Mouse (Mus musculus) CH12.LX (cell line): ENCODE measurements around the gene Neurl4. TPM values are rescaled to one million over a fixed set of nuclear protein-coding genes. Genes with fewer than 3 reads are reported as not detected.

Experiments
- DNase-seq: peaks from one replicate; pipeline ENCODE4 v3.0.0-alpha.2; 2013; ENCODE audit errors: extremely low read depth
- H3K27ac ChIP-seq: 2 replicates; pipeline ENCODE4 v1.5.1; 2012; ENCODE audit warnings: low read depth, mild to moderate bottlenecking, control low read depth, moderate library complexity; ENCODE audit not compliant: insufficient read depth
- H3K27me3 ChIP-seq: replicated peaks from 2 replicates; pipeline ENCODE3; 2012; ENCODE audit warnings: inconsistent platforms
- H3K36me3 ChIP-seq, 2 experiments: replicated peaks in 1 of 2; 2 replicates each; pipeline versions ENCODE3 to v1.6.1; 2012; ENCODE audit warnings: inconsistent platforms in 1 of 2, low read length in 1 of 2, mild to moderate bottlenecking in 1 of 2, mixed read lengths in 1 of 2, moderate library complexity in 1 of 2; ENCODE audit not compliant: control insufficient read depth in 1 of 2, insufficient read depth in 1 of 2
- H3K4me1 ChIP-seq, 2 experiments: 2 replicates each; pipeline ENCODE4 v1.6.1; 2012; ENCODE audit warnings: inconsistent platforms in 1 of 2, moderate library complexity in 1 of 2; ENCODE audit not compliant: insufficient read depth in 2 of 2, control insufficient read depth in 1 of 2
- H3K4me2 ChIP-seq: 2 replicates; pipeline ENCODE4 v1.6.1; 2012; ENCODE audit warnings: low read depth, mild to moderate bottlenecking, control low read depth; ENCODE audit not compliant: poor library complexity, insufficient read depth, severe bottlenecking
- H3K4me3 ChIP-seq, 3 experiments: fragments of 150-350 bp in 1 of 3; sonication (generic) in 1 of 3; replicated peaks in 1 of 3; 2 replicates each; pipeline versions ENCODE3 to v1.5.1; 2011 to 2012; ENCODE audit warnings: low read depth in 2 of 3, low read length in 2 of 3, mild to moderate bottlenecking in 2 of 3, moderate library complexity in 2 of 3, control low read depth in 1 of 3, improper control_type of control experiment in 1 of 3, inconsistent platforms in 1 of 3, mixed read lengths in 1 of 3; ENCODE audit not compliant: poor library complexity in 1 of 3
- H3K79me2 ChIP-seq: replicated peaks from 2 replicates; pipeline ENCODE4 v1.6.1; 2012; ENCODE audit warnings: mild to moderate bottlenecking, moderate library complexity; ENCODE audit not compliant: control insufficient read depth, poor library complexity, insufficient read depth, severe bottlenecking; ENCODE audit errors: extremely low read depth
- H3K9ac ChIP-seq: 2 replicates; pipeline ENCODE4 v1.6.1; 2012; ENCODE audit warnings: low read depth, mild to moderate bottlenecking, control low read depth, moderate library complexity; ENCODE audit not compliant: insufficient read depth
- H3K9me3 ChIP-seq: replicated peaks from 2 replicates; pipeline ENCODE3; 2012; ENCODE audit warnings: low read length, inconsistent platforms, mixed read lengths
- CHD1 ChIP-seq: IDR thresholded peaks from 2 replicates; pipeline ENCODE4 v1.6.1; 2012; ENCODE audit warnings: low read depth, low read length, improper control_type of control experiment, inconsistent platforms
- CTCF ChIP-seq, 2 experiments: IDR thresholded peaks in 1 of 2; conservative IDR thresholded peaks in 1 of 2; 2 replicates each; pipeline ENCODE4 v1.5.1; 2011 to 2012; ENCODE audit warnings: low read depth in 2 of 2, low read length in 2 of 2, improper control_type of control experiment in 1 of 2, inconsistent platforms in 1 of 2, mild to moderate bottlenecking in 1 of 2, moderate library complexity in 1 of 2
- E2F4 ChIP-seq: IDR thresholded peaks from 2 replicates; pipeline ENCODE4 v1.6.1; 2011; ENCODE audit warnings: low read depth, low read length, improper control_type of control experiment; ENCODE audit not compliant: insufficient replicate concordance
- EP300 ChIP-seq: IDR thresholded peaks from 2 replicates; pipeline ENCODE4 v1.6.1; 2011; ENCODE audit warnings: low read length, improper control_type of control experiment
- ETS1 ChIP-seq: conservative IDR thresholded peaks from 2 replicates; pipeline ENCODE4 v1.6.1; 2012; ENCODE audit warnings: low read depth, mild to moderate bottlenecking, inconsistent platforms, low read length, improper control_type of control experiment, moderate library complexity
- JUND ChIP-seq: conservative IDR thresholded peaks from 2 replicates; pipeline ENCODE4 v1.6.1; 2011; ENCODE audit warnings: low read depth, low read length, improper control_type of control experiment
- MAX ChIP-seq: IDR thresholded peaks from 2 replicates; pipeline ENCODE4 v1.6.1; 2011; ENCODE audit warnings: low read length, improper control_type of control experiment
- MEF2A ChIP-seq: IDR thresholded peaks from 2 replicates; pipeline ENCODE4 v1.6.1; 2014; ENCODE audit warnings: low read depth, mild to moderate bottlenecking, inconsistent platforms, low read length, improper control_type of control experiment, borderline replicate concordance
- NELFE ChIP-seq: IDR thresholded peaks from 2 replicates; pipeline ENCODE4 v1.6.1; 2011; ENCODE audit warnings: low read depth, low read length, improper control_type of control experiment
- POLR2AphosphoS2 ChIP-seq: IDR thresholded peaks from 2 replicates; pipeline ENCODE4 v1.6.1; 2011; ENCODE audit warnings: low read depth, low read length, improper control_type of control experiment
- RCOR1 ChIP-seq: conservative IDR thresholded peaks from 2 replicates; pipeline ENCODE4 v1.6.1; 2012; ENCODE audit warnings: low read depth, mild to moderate bottlenecking, inconsistent platforms, low read length, improper control_type of control experiment
- SIN3A ChIP-seq: IDR thresholded peaks from 2 replicates; pipeline ENCODE4 v1.6.1; 2012; ENCODE audit warnings: low read length, improper control_type of control experiment, inconsistent platforms
- TBP ChIP-seq: conservative IDR thresholded peaks from 2 replicates; pipeline ENCODE4 v1.6.1; 2011; ENCODE audit warnings: low read depth, low read length, improper control_type of control experiment
- TCF12 ChIP-seq: IDR thresholded peaks from 2 replicates; pipeline ENCODE4 v1.6.1; 2014; ENCODE audit warnings: low read depth, mild to moderate bottlenecking, inconsistent platforms, low read length, improper control_type of control experiment
- UBTF ChIP-seq: IDR thresholded peaks from 2 replicates; pipeline ENCODE4 v1.6.1; 2012; ENCODE audit warnings: low read depth, mild to moderate bottlenecking, inconsistent platforms, low read length, improper control_type of control experiment, moderate library complexity
- USF2 ChIP-seq: conservative IDR thresholded peaks from 2 replicates; pipeline ENCODE4 v1.6.1; 2011; ENCODE audit warnings: low read depth, low read length, improper control_type of control experiment
- dilution Hi-C: fragments of 300-500 bp; cut with MboI; formaldehyde crosslinking; loops from 2 replicates; pipeline ENCODE4 v1.14.3; 2020; ENCODE audit warnings: low sequenced_read_pairs; ENCODE audit not compliant: extremely low pct_unique_long_range_greater_than_20kb, extremely low pct_ligation_motif_present
- in situ Hi-C: fragments of 300-500 bp; cut with MboI; formaldehyde crosslinking; loops from 3 replicates; pipeline ENCODE4 v1.14.3; 2019; ENCODE audit warnings: low sequenced_read_pairs, low pct_ligation_motif_present, low pct_unique_long_range_greater_than_20kb, mixed read lengths
- polyA plus RNA-seq: library from polyadenylated mRNA; unstranded; fragments of >175 nt; gene quantifications from 2 replicates; pipeline ENCODE4 v1.2.1, GENCODE M21; 2012; ENCODE audit warnings: low read depth; ENCODE audit not compliant: insufficient read length
- total RNA-seq, 2 experiments: library from RNA; depleted of rRNA; stranded (reverse); fragments of 300-350 nt in 1 of 2; fragments of >200 nt in 1 of 2; gene quantifications; 2 replicates each; pipeline ENCODE4 v1.2.3; 2012 to 2014

Gene Neurl4
- total and polyA plus RNA-seq, 3 experiments = 21.4 to 51.0 (median 40.1) TPM

GRCm38 (mm10) chr11:69938401-69938979 lies 37.6 kb downstream of the Neurl4 start:
- Histone ChIP-seq H3K9ac (no peak overlapping the region), H3K36me3 (peaks cover 0 to 5% of the 10 kb centered on the region in 2 experiments), H3K9me3 (no peaks in the 10 kb centered on the region), H3K27ac (no peak overlapping the region), H3K4me2 (no peak overlapping the region), H3K79me2 (no peaks in the 10 kb centered on the region), H3K4me1 (peaks cover 0 to 36% of the 10 kb centered on the region in 2 experiments; a peak in 3 of 4 replicates), H3K4me3 (no peak overlapping the region), H3K27me3 (peaks cover 65% of the 10 kb centered on the region)
- in situ Hi-C loops = no loop called here
- DNase-seq = no peak
- TF ChIP-seq MEF2A (no peak), TBP (no peak), CTCF (conservative IDR thresholded peaks at IDR 0.05 in 1 of 2, IDR thresholded peaks at IDR 0.05 in 1 of 2; ENCODE audit: low read depth in 2 of 2, low read length in 2 of 2) (no peak), NELFE (no peak), EP300 (no peak), POLR2AphosphoS2 (no peak), USF2 (no peak), TCF12 (no peak), RCOR1 (no peak), E2F4 (no peak)
- dilution Hi-C loops = no loop called here

- in situ Hi-C loops (no loop called here), dilution Hi-C loops (no loop called here)
- Histone ChIP-seq H3K79me2 (no peaks in the 10 kb centered on the region), H3K9me3 (no peaks in the 10 kb centered on the region), H3K27me3 (peaks cover 65% of the 10 kb centered on the region), H3K27ac (no peak overlapping the region), H3K9ac (no peak overlapping the region), H3K4me2 (no peak overlapping the region), H3K36me3 (peaks cover 0 to 6% of the 10 kb centered on the region in 2 experiments), H3K4me3 (no peak overlapping the region), H3K4me1 (peaks cover 0 to 29% of the 10 kb centered on the region in 2 experiments; a peak in 3 of 4 replicates)
- DNase-seq = no peak
- TF ChIP-seq RCOR1 (no peak), ETS1 (no peak), SIN3A (no peak), UBTF (no peak), CHD1 (no peak), JUND (no peak), MAX (no peak)
- TF ChIP-seq, all 38 proteins: peak for 0
Observed at GRCm38 (mm10) chr11:69939181-69939580, 38.3 kb downstream of the Neurl4 start.
